Mouse (Mus musculus) forebrain, embryonic 11.5 days (tissue): Measurements from ENCODE around the gene Ucp2. TPM values are rescaled to one million over a fixed set of nuclear protein-coding genes. Genes with fewer than 3 reads are reported as not detected.

Source experiments
- ATAC-seq: fragments of 200-750 bp; cut with Nextera tagmentation; replicated peaks from 2 replicates; pipeline ENCODE4 v1.8.0; 2017; ENCODE audit warnings: moderate TSS enrichment; ENCODE audit not compliant: low FRiP score
- DNase-seq: peaks from one replicate; pipeline ENCODE4 v3.0.0-alpha.2; 2017; ENCODE audit warnings: low spot score
- H3K27ac ChIP-seq: fragments of 300-500 bp; sonication (generic); 2 replicates; pipeline ENCODE4 v1.5.1; 2014; ENCODE audit warnings: low read depth, low read length
- H3K27me3 ChIP-seq: fragments of 300-500 bp; sonication (generic); 2 replicates; pipeline ENCODE4 v1.6.1; 2014; ENCODE audit warnings: mild to moderate bottlenecking, low read length, mixed read lengths; ENCODE audit not compliant: control insufficient read depth, insufficient read depth
- H3K36me3 ChIP-seq: fragments of 300-500 bp; sonication (generic); 2 replicates; pipeline ENCODE4 v1.6.1; 2014; ENCODE audit warnings: mild to moderate bottlenecking, low read length, moderate library complexity, mixed read lengths; ENCODE audit not compliant: control insufficient read depth, insufficient read depth
- H3K4me1 ChIP-seq: fragments of 300-500 bp; sonication (generic); replicated peaks from 2 replicates; pipeline ENCODE4 v1.6.1; 2014; ENCODE audit warnings: low read length, mixed read lengths; ENCODE audit not compliant: control insufficient read depth, insufficient read depth
- H3K4me2 ChIP-seq: fragments of 300-500 bp; sonication (generic); 2 replicates; pipeline ENCODE4 v1.6.1; 2014; ENCODE audit warnings: low read depth, mild to moderate bottlenecking, low read length, moderate library complexity, mixed read lengths; ENCODE audit not compliant: severe bottlenecking
- H3K4me3 ChIP-seq: fragments of 300-500 bp; sonication (generic); 2 replicates; pipeline ENCODE4 v1.5.1; 2014; ENCODE audit warnings: low read depth, low read length
- H3K9ac ChIP-seq: fragments of 300-500 bp; sonication (generic); 2 replicates; pipeline ENCODE4 v1.6.1; 2014; ENCODE audit warnings: low read length
- H3K9me3 ChIP-seq: fragments of 300-500 bp; sonication (generic); 2 replicates; pipeline ENCODE4 v1.6.1; 2016; ENCODE audit warnings: low read length, mixed read lengths; ENCODE audit not compliant: control insufficient read depth
- WGBS: fragments of 180-500 bp; shearing (Covaris S2); extraction: QIAGEN DNeasy Blood & Tissue Kit; methylation state at CpG from one replicate; pipeline ENCODE4 v1.1.7; 2014; 5-methylcytosine and 5-hydroxymethylcytosine counted together
- polyA plus RNA-seq: library from polyadenylated mRNA; unstranded; fragments of >200 nt; fragmentation: Nextera tagmentation; extraction: Ambion mirVana; gene quantifications from 2 replicates; pipeline ENCODE4 v1.2.1, GENCODE M21; 2014

Gene Ucp2
- polyA plus RNA-seq, 1 experiment from 2014 or later = 90.4 TPM

DNA sequence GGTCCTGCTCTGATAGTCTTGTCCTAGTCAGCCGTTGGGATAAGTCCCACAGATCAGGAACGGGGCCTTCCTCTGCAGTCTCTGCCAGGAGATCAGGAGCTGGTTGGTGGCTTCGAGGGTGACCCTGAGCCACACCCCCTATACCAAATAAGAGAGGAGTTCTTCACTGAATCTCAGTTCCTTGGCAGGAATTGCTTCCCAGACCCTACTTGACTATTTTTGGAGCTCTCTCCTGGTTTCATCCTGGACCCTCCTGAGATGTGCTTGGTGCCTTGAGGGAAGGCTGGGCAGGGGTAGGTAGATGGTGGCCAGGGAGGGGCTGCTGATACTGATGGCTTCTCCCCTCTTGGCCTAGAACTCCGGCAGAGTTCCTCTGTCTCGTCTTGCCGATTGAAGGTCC lies 3.2 kb downstream of the Ucp2 start:
- 87% methylated on average over 6 of the region's 6 CpGs for WGBS
- DNase-seq (no peak), ATAC-seq (no peak)
- H3K4me3 ChIP-seq = no peak overlapping the region
- H3K27me3 ChIP-seq = no peaks in the 10 kb centered on the region
- peak overlapping the region; percentile 13; the same call in 1 of the 2 replicates for H3K4me2 ChIP-seq
- no peak overlapping the region for H3K9ac ChIP-seq
- peaks cover 14% of the 10 kb centered on the region; the same call in 1 of the 2 replicates for H3K4me1 ChIP-seq
- H3K9me3 ChIP-seq = no peaks in the 10 kb centered on the region
- H3K27ac ChIP-seq = no peak overlapping the region
- no peaks in the 10 kb centered on the region; the same call in 1 of the 2 replicates for H3K36me3 ChIP-seq

GRCm38 (mm10) chr7:100496791-100497190 lies 3.7 kb downstream of the Ucp2 start:
- no peak overlapping the region for H3K9ac ChIP-seq
- H3K36me3 ChIP-seq = no peaks in the 10 kb centered on the region; the same call in 1 of the 2 replicates
- H3K4me3 ChIP-seq = no peak overlapping the region
- H3K4me1 ChIP-seq = peaks cover 14% of the 10 kb centered on the region; the same call in 1 of the 2 replicates
- no peaks in the 10 kb centered on the region for H3K9me3 ChIP-seq
- ATAC-seq = no peak
- no peak overlapping the region for H3K4me2 ChIP-seq
- no peaks in the 10 kb centered on the region for H3K27me3 ChIP-seq
- 93% methylated on average over 9 of the region's 9 CpGs for WGBS
- no peak for DNase-seq
- H3K27ac ChIP-seq = no peak overlapping the region

DNA sequence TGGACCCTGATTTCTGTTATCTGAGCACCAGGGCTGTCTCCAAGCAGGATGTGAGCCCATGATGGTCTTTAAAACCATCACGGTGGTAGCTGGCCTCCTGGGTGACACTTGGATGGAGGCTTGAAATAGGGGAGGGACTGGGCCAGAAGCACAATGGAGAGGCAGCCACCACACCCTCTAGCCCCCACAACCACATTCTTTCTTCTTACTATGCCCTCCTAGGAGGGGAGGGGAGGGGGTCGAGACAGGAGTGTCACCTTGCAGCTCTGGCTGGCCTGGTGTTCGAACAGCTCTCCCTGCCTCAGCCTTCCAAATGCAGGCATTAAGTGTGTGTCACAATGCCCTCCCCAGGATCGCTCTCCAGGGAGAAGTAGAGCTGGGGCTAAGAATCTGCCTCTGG lies 4.3 kb downstream of the Ucp2 start:
- H3K36me3 ChIP-seq = no peaks in the 10 kb centered on the region; the same call in 1 of the 2 replicates
- no peak overlapping the region for H3K9ac ChIP-seq
- DNase-seq (no peak), ATAC-seq (no peak)
- H3K9me3 ChIP-seq = no peaks in the 10 kb centered on the region
- no peaks in the 10 kb centered on the region for H3K27me3 ChIP-seq
- WGBS = 89% methylated on average over 4 of the region's 4 CpGs
- H3K4me1 ChIP-seq = peaks cover 14% of the 10 kb centered on the region; the same call in 1 of the 2 replicates
- H3K4me3 ChIP-seq = no peak overlapping the region
- H3K4me2 ChIP-seq = no peak overlapping the region
- H3K27ac ChIP-seq = no peak overlapping the region

DNA sequence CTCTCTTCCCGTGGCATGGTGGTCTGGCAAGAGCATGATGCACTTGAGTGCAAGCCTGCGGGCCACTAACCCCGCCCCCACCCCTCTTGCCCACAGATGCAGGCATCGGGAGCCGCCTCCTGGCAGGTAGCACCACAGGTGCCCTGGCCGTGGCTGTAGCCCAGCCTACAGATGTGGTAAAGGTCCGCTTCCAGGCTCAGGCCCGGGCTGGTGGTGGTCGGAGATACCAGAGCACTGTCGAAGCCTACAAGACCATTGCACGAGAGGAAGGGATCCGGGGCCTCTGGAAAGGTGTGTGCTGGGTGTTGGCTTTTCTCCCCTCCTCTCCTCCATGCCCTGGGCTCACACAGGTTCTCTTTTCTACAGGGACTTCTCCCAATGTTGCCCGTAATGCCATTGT lies 4.8 kb downstream of the Ucp2 start:
- H3K4me1 ChIP-seq = peaks cover 12% of the 10 kb centered on the region; the same call in 1 of the 2 replicates
- no peak for DNase-seq
- 97% methylated on average over 13 of the region's 13 CpGs for whole genome bisulfite sequencing

DNA sequence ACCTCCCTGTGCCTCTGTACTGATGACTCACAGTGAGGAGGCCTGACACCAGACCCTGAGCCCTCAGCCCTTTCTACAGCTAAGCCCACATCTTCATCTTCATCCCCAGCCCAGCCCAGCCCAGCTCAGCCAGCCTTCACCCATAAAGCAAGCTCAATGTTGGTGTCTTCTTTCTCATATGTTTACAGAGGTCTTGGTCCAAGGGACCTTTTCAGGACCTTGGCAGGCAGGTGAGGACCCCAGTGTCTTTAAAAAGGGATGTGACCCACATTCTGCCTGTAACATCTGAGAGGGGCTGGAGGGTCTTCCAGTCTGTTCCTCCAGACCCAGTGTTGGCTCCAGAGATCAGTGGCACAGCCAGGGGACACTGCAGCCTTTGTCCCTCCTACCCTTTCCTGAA lies 6.3 kb downstream of the Ucp2 start:
- H3K4me2 ChIP-seq = no peak overlapping the region
- no peak overlapping the region for H3K27ac ChIP-seq
- H3K9ac ChIP-seq = no peak overlapping the region
- DNase-seq (no peak), ATAC-seq (no peak)
- H3K4me3 ChIP-seq = no peak overlapping the region
- peaks cover 8% of the 10 kb centered on the region; the same call in 1 of the 2 replicates for H3K4me1 ChIP-seq
- H3K27me3 ChIP-seq = no peaks in the 10 kb centered on the region
- no peaks in the 10 kb centered on the region; the same call in 1 of the 2 replicates for H3K36me3 ChIP-seq
- H3K9me3 ChIP-seq = no peaks in the 10 kb centered on the region

More for the DNA sequence above, 4.8 kb downstream of the Ucp2 start:
- H3K27me3 ChIP-seq = no peaks in the 10 kb centered on the region
- no peak overlapping the region for H3K4me2 ChIP-seq
- no peaks in the 10 kb centered on the region; the same call in 1 of the 2 replicates for H3K36me3 ChIP-seq
- no peak overlapping the region for H3K4me3 ChIP-seq
- no peak overlapping the region for H3K9ac ChIP-seq
- no peak for ATAC-seq
- no peak overlapping the region for H3K27ac ChIP-seq
- no peaks in the 10 kb centered on the region for H3K9me3 ChIP-seq

- H3K4me2 ChIP-seq = no peak overlapping the region
- DNase-seq (no peak), ATAC-seq (no peak)
- H3K4me1 ChIP-seq = peaks cover 4% of the 10 kb centered on the region; the same call in 1 of the 2 replicates
- H3K36me3 ChIP-seq = no peaks in the 10 kb centered on the region; the same call in 1 of the 2 replicates
- H3K9ac ChIP-seq = no peak overlapping the region
- WGBS = 78% methylated on average over 16 of the region's 16 CpGs
- no peaks in the 10 kb centered on the region for H3K27me3 ChIP-seq
- H3K4me3 ChIP-seq = no peak overlapping the region
- no peak overlapping the region for H3K27ac ChIP-seq
- no peaks in the 10 kb centered on the region for H3K9me3 ChIP-seq
Observed at GRCm38 (mm10) chr7:100500276-100500977, 7.3 kb downstream of the Ucp2 start.

- H3K36me3 ChIP-seq = no peaks in the 10 kb centered on the region; the same call in 1 of the 2 replicates
- H3K4me3 ChIP-seq = no peak overlapping the region
- ATAC-seq = no peak
- no peaks in the 10 kb centered on the region for H3K27me3 ChIP-seq
- DNase-seq = no peak
- no peak overlapping the region for H3K27ac ChIP-seq
- no peak overlapping the region for H3K9ac ChIP-seq
- no peak overlapping the region for H3K4me2 ChIP-seq
- no peaks in the 10 kb centered on the region for H3K9me3 ChIP-seq
- 68% methylated on average over 6 of the region's 6 CpGs for WGBS
- no peaks in the 10 kb centered on the region for H3K4me1 ChIP-seq
Observed at GRCm38 (mm10) chr7:100501027-100501843, 8.1 kb downstream of the Ucp2 start.

- H3K9ac ChIP-seq = no peak overlapping the region
- H3K4me3 ChIP-seq = no peak overlapping the region
- no peaks in the 10 kb centered on the region for H3K4me1 ChIP-seq
- H3K36me3 ChIP-seq = no peaks in the 10 kb centered on the region; the same call in 1 of the 2 replicates
- ATAC-seq (no peak), DNase-seq (no peak)
- no peak overlapping the region for H3K27ac ChIP-seq
- H3K27me3 ChIP-seq = no peaks in the 10 kb centered on the region
- no peak overlapping the region for H3K4me2 ChIP-seq
- WGBS = 47% methylated on average over 2 of the region's 2 CpGs
- H3K9me3 ChIP-seq = no peaks in the 10 kb centered on the region
Observed at GRCm38 (mm10) chr7:100501844-100502373, 8.8 kb downstream of the Ucp2 start.
